Mouse (Mus musculus) megakaryocyte-erythroid progenitor cell, adult 5-6 weeks (primary cell): ENCODE measurements around the gene Frmd4a. TPM values are rescaled to one million over a fixed set of nuclear protein-coding genes. Genes with fewer than 3 reads are reported as not detected.

Source experiments
- ATAC-seq: replicated peaks from 2 replicates; pipeline ENCODE4 v1.8.0; 2016; ENCODE audit warnings: mild to moderate bottlenecking, inconsistent platforms; ENCODE audit not compliant: severe bottlenecking, poor library complexity, low FRiP score, low TSS enrichment
- total RNA-seq, 2 experiments: library from RNA; stranded (forward) in 1 of 2; stranded (reverse) in 1 of 2; fragments of 200-1000, 215-1000 nt in 1 of 2; fragments of >200 nt in 1 of 2; fragmentation: Nextera tagmentation in 1 of 2; gene quantifications; 2 replicates each; pipeline ENCODE4 v1.2.3; 2014 to 2017

Frmd4a gene
- total RNA-seq (2014; fragmentation: Nextera tagmentation) (32.2 and 35.2 TPM in 2 replicates), total RNA-seq (2017) (14.5 and 14.7 TPM in 2 replicates)

DNA sequence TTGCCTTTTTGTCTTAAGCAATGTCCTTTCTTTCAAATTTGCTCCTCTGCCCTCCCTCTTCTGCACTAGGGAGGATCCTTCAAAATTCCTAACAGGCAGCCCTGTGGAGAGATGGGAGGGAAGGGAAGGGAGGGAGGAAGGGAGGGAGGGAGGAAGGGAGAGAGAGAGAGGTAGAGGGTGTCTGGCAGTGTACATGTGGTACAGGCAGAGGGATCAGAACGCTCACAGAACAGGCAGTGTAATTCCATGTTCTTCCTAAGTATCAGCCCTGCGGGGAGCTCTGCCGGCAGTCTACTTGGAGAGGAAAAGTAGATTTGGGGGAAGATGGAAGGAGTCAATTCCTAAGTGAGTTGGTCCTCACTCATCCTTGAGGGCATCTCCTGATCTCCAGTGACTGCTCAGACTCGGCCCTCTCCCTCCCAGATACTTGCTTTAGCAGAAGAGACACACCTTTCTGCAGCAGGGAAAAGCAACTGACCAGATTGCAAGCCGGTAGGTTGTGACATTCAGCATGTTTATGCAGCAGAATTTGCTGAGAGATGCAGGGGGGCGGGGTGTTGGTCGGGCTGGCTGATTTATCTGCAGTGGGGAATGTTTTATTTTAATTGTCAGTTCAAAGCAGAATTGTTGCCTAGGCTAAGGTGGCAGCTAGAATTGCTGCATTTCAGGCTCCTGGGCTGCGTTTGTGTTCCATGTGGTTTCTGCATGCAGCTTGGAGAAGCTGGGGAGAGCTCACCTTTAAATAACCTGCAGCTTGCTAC lies at the start of gene Frmd4a:
Gene Frmd4a, plus strand, starts transcription at position 190 of the 761 bp plus-strand sequence.
- ATAC-seq = no peak

DNA sequence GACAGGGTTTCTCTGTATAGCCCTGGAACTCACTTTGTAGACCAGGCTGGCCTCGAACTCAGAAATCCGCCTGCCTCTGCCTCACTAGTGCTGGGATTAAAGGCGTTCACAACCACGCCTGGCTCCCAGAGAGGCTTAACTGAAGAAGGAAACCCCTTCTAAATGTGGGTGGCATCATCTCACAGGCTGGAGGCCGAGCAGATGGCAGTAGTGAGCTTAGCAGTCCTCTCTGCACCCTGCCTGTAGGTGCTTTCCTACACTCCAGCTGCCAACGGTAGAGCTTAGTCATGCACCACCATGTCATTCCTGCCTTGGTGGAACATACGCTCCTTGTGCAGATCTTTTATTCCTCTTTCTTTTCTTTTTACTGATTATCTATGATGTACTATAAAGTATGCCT lies 28.6 kb upstream of the Frmd4a start:
- ATAC-seq = no peak

DNA sequence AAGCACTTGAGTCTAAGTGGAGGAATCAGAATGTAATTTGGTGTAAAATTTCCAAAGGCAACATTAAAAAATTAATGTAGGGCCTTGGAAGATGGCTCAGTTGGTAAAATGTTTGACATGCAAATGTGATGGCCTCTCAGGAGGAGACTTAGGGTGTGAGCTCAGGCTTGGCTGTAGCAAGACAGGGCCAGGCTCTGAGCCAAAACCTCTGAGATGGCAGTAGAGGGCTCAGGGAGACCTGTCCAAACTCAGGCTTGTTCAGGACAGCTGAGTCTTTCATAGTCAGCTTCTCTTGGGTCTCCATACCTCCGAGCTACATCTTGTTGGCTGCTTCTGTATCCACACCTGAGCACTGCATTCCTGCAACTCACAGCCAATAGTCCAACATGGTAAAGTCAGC lies 27.1 kb upstream of the Frmd4a start:
- ATAC-seq = no peak

DNA sequence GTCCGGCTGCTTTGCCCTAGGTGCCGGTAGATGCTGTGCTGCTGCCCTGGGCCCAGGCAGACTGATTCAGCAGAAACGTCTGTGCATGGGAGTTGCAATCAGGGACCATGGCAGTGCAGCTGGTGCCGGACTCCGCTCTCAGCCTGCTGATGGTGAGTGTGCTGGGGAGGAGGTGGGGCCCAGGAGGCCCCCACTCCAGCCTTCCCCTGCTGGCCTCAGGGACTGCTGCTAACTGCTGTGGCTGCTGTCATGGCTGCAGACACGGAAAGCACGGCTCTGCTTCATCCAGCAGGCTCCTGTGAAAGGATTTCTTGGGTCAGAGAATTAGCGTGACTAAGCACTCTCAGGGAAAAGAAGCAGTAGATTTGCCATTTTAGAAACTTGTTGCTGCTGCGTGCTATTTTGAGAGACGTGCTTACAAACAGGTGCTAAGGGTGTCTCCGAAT lies 937 bp downstream of the Frmd4a start:
- no peak for ATAC-seq

DNA sequence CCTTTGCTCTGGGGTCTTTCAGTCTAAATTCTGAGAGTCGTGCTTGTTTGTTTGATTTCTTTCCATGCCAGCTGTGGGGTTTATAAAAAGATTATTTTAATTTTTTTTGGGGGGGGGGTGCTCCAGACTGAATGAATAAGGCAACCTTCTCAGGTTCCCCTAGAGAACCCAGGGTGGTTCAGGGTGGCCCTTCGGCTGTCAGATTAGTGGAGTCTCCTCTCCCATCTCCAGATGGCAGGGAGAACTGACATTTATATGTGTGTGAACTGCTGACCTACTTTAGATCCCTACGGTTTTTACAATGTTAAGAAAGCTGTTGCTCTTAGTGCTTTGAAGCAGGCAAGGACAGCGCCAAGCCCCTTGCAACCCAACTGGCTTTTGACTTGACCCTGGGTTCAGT lies 1.4 kb downstream of the Frmd4a start:
- no peak for ATAC-seq

DNA sequence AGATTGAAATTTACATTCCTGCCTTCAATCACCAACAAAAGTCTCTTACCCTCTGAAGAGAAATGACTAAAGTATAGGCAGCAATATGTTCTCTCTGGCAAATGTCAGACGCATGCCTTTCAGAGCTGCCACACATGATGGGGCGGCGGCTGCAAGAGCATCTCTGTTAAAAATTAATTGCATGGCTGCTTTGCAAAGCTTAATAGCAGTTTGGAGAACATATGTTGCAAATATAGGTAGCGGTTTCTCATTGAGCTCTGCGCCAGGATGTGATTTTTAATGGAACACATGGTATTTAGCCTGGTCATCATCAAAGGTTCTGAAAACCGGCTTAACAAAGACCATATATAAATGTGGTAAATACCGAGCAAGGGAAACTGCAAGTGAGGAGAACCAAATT lies 7.4 kb downstream of the Frmd4a start:
- no peak for ATAC-seq

DNA sequence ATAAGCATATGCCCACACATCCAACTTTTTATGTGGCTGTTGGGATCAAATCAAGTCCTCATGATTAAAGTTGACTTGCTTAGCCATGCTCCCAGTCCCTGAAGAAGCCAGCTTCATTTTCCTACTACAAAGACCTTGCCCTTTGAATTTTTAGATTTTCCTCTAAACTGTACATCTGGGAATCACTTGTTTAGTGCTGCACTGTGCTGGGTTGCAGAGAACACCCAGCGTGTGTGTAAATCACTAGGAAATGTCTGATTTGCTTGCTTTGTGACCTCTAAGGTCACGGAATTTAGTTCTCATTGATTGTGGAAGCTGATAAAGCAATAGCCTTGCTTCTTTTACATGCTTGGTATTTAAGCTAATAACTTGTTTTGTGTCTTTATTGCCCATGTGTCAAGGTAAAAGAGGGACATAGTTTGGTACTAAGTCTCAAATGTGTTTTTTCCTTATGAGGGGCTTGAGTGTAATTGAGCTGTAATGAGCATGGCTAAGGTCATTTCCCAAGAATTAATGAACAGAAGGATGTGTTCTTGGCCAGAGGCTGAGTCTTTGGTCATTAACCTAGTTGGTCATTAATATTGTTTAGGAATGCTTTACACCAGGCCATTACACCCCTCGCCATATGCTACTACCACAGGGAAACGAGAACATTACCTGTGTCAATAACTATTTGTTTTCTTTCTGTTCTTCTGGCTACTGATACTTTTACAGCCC lies 11.7 kb downstream of the Frmd4a start:
- no peak for ATAC-seq

DNA sequence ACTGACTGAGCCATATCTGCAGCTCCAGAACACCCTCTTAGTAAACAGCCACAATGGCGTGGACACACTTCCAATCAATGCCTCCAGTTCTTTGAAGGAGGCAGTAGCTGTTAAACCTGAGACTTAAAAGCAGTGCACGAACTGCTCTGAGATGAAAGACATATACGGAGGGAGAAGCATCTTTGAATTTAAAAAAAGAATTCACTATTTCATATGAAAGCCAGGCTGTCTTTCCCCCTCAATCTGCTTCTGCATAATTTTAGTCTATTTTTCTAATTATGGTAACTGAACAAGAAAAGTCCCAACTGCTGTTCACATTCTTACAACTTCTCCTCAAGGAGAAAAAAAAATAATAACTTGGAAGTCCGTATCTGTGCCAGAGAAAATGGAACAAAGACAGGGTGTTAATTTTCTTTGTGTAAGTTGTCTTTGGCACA lies 18.7 kb downstream of the Frmd4a start:
- no peak for ATAC-seq

DNA sequence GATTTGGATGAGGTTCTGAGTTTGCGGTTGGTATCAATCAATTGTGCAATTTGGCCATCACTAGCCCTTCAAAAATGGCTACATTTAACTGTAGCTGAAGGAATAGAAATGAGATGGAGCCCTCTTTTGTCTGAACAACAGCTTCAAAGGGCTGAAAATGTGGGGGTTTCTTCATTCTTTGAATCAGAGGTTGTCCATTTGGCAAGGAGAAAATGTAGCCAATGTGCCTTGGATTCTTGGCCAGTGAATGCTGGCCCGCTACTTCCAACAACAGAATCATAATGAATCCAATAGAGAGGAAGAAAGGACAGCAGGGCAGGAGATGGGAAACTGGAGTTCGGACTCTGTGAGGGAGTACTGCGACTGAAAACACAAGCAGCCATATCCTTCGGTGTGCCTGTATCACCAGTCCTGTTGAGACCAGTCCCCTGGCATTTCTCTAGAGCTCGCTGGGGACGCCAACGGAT lies 19.2 kb downstream of the Frmd4a start:
- ATAC-seq = no peak

DNA sequence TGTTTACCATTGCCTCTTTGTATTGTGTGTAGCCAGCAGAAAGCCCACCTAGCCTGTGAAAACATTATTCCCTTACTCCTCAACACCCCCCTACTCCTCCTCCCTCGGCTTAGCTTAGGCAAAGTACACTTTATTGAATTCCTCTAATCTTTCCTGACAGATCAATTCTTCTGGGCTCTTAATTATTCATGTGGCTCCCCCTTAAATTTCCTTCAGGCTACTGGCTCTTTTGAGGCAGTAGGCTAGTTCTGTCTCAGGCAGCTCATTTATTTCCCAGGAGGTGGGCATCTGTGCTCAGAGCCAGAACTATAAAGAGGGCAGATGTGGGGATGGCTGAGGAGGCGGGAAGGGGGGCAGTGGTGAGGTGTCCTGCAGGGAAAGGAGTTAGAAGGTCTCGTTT lies 24.5 kb downstream of the Frmd4a start:
- ATAC-seq = no peak

DNA sequence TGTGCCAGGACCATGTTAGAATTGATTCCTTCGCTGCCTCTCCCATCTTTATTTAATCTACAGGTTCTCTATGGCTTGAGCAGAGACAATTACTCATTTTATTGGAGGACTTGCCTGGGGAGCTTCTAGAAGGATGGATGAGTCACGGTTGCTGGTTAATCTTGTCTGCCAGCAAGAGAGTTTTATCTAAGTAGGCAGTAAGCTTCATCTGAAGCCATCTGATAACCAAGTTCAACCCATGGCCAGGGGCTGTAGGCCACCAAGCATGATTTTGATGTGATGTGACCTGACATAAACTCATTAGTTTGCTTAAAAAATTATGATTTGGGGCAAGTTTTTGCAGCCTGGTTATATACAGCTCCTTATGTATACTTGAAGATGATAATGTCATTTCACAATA lies 38.0 kb downstream of the Frmd4a start:
- ATAC-seq = no peak

DNA sequence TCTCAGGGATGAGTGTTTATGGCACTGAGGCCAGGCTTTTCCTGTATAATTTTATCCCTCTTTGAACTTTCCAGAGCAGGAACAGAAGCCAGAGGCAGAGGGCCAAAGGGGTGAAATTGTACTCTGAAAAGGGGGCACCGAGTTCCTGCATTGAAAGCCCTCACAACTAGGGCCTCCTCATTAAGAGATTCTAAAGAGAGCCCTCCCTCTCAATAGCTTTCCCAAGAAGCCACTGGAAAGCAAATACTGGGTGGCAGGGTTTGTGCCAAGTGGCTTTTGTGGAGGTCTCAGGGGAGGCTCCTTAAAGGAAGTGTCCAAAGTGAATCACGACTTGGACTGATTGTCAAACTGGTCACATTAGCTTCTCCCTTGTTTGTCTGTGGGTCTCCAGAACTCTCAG lies 43.2 kb downstream of the Frmd4a start:
- ATAC-seq = no peak

DNA sequence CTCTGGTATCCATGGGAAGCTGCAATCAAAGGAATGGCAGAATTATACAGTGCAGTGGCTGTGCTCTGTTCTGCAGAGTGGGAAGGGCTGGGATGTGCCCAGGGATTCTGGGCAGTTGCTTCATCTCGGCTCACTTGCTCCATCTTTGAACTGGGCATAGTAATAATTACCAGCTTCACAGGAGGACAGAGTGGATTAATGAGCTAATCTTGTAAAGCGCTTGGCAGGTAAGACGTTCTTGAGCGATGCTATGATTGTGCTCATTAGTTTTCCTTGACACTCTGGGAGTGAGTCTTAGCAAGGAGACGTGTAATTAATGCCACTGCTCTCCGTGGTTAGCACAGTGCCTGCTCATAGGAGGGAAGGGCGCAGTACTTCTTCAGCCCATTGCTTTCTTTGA lies 54.3 kb downstream of the Frmd4a start:
- ATAC-seq = no peak

DNA sequence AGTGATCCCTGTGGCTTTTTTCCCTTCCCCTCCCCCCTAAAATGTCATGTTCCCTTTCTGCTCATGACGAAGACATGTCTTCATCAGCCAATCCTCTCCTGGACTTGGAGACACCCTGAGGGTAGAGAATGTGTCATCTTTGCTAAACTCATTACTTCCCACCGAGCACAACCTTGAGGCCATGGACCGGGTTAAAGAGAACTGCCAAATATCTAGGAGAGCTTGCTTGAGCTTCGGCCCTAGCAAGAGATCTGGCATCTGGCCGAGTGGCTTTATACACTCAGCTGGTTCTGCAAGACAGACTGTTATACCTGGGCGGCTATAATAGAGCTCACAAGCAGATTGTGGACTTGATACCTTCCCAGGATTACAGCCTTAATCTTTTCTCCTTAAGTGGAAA lies 66.4 kb downstream of the Frmd4a start:
- ATAC-seq = no peak

DNA sequence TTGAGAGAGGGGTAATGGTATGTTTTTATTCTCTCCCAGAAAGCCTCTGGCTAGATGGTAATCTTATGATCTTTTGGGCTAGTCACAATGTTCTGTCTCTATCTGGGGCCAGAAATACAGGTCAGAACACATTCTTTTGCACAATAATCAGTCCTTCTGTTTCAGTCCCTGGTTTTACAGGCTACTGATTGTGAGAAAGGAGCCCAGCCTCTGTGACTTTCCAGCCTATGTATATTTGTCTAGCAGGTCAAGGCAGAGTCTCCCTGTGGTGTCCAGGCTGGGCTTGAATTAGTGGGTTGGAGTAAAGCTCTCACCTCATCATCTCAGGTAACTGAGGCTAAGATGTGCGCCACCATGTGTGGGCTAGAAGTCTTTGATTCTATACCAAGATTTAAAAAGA lies 80.1 kb downstream of the Frmd4a start:
- no peak for ATAC-seq

DNA sequence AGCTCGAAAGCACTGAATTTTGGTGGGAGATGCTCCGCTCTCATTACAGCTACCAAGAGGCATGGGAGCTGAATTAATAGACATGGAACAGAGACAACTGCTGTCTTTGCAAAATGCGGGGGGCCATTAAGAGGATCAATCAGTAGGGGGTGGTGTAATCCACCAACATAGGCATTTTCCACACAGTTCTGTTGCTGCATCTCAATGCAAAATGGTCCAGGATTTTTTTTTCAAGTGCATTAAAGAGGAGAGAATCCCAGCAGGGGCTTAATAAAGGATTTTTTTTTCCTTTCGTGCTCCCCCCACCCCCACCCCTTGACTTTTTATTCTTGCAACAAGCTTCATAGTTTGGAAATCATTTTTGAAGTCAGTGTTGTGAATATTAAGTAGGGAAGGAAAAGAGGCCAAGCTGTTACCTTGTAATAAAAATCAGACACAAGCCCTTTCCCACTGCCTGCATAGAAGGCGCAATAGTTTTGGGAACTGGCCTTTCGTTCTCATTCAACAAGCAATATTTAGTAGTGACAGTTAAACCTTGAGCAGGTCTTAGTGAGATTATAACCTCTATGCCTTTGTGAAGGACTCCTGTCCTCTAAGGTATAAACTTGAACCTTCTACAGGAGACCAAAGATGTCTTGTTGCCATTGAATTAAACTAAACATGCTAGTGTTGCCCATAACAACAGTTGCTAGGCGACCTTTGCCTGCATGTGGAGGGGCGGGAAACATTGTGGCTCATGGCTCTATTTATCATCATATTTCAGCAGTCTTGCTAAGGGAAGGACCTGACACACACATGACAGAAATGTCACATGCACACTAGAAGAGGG lies 81.6 kb downstream of the Frmd4a start:
- no peak for ATAC-seq

DNA sequence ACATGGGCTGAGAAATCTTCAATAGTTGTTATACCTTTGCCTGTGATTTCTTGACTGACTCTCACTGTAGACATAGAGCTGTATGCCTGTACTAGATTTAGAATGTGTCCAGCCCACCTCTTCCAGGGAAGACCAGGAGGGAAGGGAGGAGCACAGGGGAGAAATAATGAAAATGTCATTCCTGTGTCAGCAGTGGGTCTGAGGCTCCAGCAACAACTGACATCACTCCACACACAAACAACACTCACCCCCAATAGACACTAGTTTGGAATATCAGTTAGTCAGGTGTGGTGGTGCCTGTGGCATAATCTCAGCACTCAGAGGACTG lies 82.2 kb downstream of the Frmd4a start:
- no peak for ATAC-seq

DNA sequence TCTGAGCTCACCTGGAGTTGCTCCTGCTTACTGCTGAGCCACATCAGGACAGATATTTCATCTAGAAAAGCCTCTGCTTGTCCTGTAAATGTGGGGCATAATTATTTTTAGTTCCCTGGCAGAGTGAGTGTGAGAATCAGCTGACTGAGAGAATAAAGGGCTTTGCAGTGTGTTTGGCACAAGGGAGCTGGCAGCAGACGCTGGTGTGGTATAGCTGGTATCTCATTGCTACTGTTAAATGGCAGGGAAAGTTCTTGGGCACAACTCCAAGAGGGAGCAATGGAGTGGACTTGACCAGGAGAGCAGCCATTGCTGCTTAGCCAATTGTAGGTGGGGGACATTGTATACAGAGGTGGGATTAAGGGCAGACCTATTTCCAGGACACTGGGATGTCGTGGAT lies 83.9 kb downstream of the Frmd4a start:
- ATAC-seq = no peak

DNA sequence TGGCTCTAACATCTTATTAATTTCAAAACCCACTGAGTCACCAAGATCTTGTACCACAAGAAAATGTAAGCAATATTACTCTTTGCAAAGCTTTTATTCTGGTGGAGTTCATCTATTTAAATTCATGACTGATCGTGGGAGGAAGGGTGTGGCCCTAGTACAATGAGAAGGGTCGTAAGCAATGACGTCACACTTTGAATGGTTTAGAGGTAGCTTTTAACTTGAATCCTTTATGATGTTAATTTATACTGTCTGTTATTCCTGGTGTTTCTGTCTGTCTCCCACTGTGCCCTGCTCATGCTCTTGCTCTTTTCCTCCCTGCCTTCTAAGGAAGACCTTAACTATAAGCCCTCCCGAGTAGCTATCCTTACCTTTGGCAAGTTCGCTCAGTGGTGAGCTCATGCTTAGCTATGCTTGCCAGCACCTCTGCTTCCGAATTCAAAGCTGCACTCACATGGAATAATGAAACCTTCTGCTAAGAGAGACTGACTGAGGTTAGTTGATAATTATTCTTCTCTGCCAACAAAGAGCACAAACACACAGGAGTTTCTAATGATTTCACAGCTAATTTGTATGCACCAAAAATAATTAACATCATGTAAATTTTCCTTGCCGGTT lies 95.9 kb downstream of the Frmd4a start:
- ATAC-seq = no peak
